Mouse (Mus musculus): ENCODE measurements at regions not wholly inside any gene's neighbourhood (a gene's known extent, or its start where the extent isn't known, plus 50 kb on each side); places are given as distances from the start of the nearest gene placed in this dataset.
"Not testable (repeated sequence)": the region's sequence is repeated elsewhere in the genome, so short reads cannot be mapped to it uniquely, and the experiment has no call there.

DNA sequence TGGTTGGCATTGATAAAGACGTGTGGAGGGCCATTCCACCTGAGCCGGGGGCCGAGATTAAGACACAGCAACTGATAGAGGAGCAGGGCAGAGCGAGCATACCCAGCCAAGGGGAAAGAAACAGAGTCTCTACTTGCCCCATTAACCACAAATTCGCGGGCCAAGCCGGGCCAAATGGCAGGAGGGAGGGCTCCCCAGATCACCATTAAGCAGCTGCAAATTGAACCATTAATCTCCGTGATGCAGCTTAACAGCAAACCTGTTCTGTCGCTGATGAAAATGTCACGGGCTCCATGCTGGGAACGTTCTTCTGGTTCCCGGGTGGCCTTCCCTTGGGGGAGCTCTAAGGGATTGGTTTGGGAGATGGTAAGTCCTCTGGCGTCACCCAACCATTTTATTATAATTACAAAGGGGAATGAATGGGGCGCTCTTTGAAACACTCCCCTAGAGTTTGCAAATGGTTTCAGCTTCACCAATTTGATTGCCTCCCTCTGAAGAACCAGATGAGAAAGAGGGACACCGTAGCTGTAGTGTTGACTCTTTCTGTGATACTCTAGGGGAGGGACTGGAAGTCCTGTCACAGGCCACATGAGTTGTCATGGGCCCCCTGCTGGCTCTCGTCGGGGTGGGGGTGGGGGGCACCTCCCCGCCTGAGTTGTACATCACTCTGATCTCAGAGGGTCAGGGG lies 124.8 kb downstream of the Enc1 start:
- Histone ChIP-seq H3K4me2 (replicated peaks) (no peak overlapping the region), H3K4me3 (no peak overlapping the region), H3K36me3 (no peaks in the 10 kb centered on the region), H3K9ac (replicated peaks) (no peak overlapping the region), H3K27ac (replicated peaks) (no peak overlapping the region), H3K4me1 (peaks cover 9% of the 10 kb centered on the region; the same call in 1 of the 2 replicates), H3K27me3 (peaks cover 16% of the 10 kb centered on the region; the same call in 1 of the 2 replicates), H3K9me3 (no peaks in the 10 kb centered on the region)
- 41% methylated on average over 18 of the region's 18 CpGs for WGBS
- ATAC-seq (ENCODE audit: low FRiP score, low read depth), result no peak

GRCm38 (mm10) chr13:97365004-97365403 lies 124.1 kb downstream of the Enc1 start:
- Histone ChIP-seq H3K27ac (replicated peaks) (no peak overlapping the region), H3K27me3 (peaks cover 16% of the 10 kb centered on the region; the same call in 1 of the 2 replicates), H3K9ac (replicated peaks) (no peak overlapping the region), H3K4me2 (replicated peaks) (no peak overlapping the region), H3K9me3 (no peaks in the 10 kb centered on the region), H3K4me1 (peaks cover 9% of the 10 kb centered on the region; the same call in 1 of the 2 replicates), H3K36me3 (no peaks in the 10 kb centered on the region), H3K4me3 (no peak overlapping the region)
- WGBS, result 77% methylated on average over 9 of the region's 9 CpGs
- no peak for ATAC-seq (ENCODE audit: low FRiP score, low read depth)

DNA sequence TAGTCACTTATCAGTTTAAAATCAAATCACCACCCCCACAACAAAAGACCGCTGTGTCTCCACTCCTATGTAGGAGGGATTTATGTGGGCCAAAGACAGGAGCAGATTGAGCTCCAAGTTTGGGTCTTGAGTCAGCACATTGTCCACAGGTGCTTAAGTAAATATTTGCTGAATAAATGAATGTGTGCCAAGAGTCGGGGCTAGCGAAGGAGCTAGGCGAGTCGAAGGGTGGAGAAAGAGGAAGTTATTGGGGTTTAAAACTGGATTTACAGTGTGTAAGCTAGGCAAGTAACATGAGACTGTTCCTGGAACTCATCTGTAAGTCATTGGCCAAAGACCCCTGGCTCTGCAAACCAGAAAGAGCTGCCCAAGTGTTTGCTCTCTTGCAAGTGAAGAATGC lies 122.9 kb downstream of the Enc1 start:
- Histone ChIP-seq H3K27ac (replicated peaks) (no peak overlapping the region), H3K4me3 (no peak overlapping the region), H3K36me3 (no peaks in the 10 kb centered on the region), H3K27me3 (peaks cover 11% of the 10 kb centered on the region; the same call in 1 of the 2 replicates), H3K4me2 (replicated peaks) (no peak overlapping the region), H3K9me3 (no peaks in the 10 kb centered on the region), H3K4me1 (peaks cover 9% of the 10 kb centered on the region; the same call in 1 of the 2 replicates), H3K9ac (replicated peaks) (no peak overlapping the region)
- ATAC-seq (ENCODE audit: low FRiP score, low read depth), result no peak
- WGBS, result 79% methylated on average over 5 of the region's 5 CpGs

- ATAC-seq (ENCODE audit: low FRiP score, low read depth), result no peak
- peaks cover 7% of the 10 kb centered on the region; the same call in 1 of the 2 replicates for H3K27me3 ChIP-seq
- no peak overlapping the region for H3K4me2 ChIP-seq (replicated peaks)
- no peak overlapping the region for H3K4me3 ChIP-seq
- no peak overlapping the region for H3K9ac ChIP-seq (replicated peaks)
- WGBS, result 98% methylated on average over 4 of the region's 4 CpGs
- no peak overlapping the region for H3K27ac ChIP-seq (replicated peaks)
- peaks cover 9% of the 10 kb centered on the region; the same call in 1 of the 2 replicates for H3K4me1 ChIP-seq
- H3K36me3 ChIP-seq, result no peaks in the 10 kb centered on the region
- H3K9me3 ChIP-seq, result no peaks in the 10 kb centered on the region
These were observed 122.3 kb downstream of the Enc1 start for GRCm38 (mm10) chr13:97363214-97363613.

- H3K4me2 ChIP-seq (replicated peaks), result no peak overlapping the region
- H3K4me1 ChIP-seq, result peaks cover 7% of the 10 kb centered on the region; the same call in 1 of the 2 replicates
- no peak for ATAC-seq (ENCODE audit: low FRiP score, low read depth)
- no peaks in the 10 kb centered on the region for H3K36me3 ChIP-seq
- 74% methylated on average over 9 of the region's 9 CpGs for WGBS
- no peak overlapping the region for H3K4me3 ChIP-seq
- H3K27me3 ChIP-seq, result peaks cover 4% of the 10 kb centered on the region; the same call in 1 of the 2 replicates
- no peak overlapping the region for H3K9ac ChIP-seq (replicated peaks)
- no peak overlapping the region for H3K27ac ChIP-seq (replicated peaks)
- H3K9me3 ChIP-seq, result no peaks in the 10 kb centered on the region
These were observed 119.6 kb downstream of the Enc1 start for GRCm38 (mm10) chr13:97360551-97360950.

DNA sequence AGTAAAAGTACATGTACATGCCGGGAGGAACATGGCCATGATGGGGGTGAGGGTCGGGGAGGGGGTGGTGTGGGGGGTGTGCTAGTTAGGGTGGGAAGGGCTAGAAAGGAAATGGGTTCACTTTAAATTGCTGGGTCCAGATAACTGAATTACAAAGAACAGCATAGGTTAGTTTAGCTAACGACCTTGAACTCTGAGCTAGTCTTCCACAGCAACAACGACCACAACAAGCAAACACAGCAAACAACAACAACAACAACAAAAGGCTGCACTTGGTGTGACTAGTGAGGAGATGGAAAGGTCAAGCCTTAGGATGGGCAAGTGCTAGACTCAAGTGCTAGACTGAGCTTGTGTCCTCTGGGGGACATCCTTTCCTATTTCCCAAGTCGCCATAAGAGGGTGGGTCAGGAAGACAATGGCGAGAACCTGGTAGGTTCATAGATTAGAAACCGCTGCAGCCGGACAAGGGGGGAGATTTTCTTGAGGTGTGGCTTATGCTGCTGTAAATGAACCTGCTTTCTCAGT lies 117.9 kb downstream of the Enc1 start:
- Histone ChIP-seq H3K4me1 (no peaks in the 10 kb centered on the region), H3K36me3 (no peaks in the 10 kb centered on the region), H3K27ac (replicated peaks) (no peak overlapping the region), H3K27me3 (no peaks in the 10 kb centered on the region), H3K4me3 (no peak overlapping the region), H3K9ac (replicated peaks) (no peak overlapping the region), H3K4me2 (replicated peaks) (no peak overlapping the region), H3K9me3 (no peaks in the 10 kb centered on the region)
- ATAC-seq (ENCODE audit: low FRiP score, low read depth), result no peak
- 83% methylated on average over 8 of the region's 8 CpGs for WGBS

GRCm38 (mm10) chr13:97358261-97358660 lies 117.4 kb downstream of the Enc1 start:
- H3K9ac ChIP-seq (replicated peaks), result no peak overlapping the region
- no peak overlapping the region for H3K4me3 ChIP-seq
- H3K27ac ChIP-seq (replicated peaks), result no peak overlapping the region
- no peak for ATAC-seq (ENCODE audit: low FRiP score, low read depth)
- no peaks in the 10 kb centered on the region for H3K4me1 ChIP-seq
- H3K4me2 ChIP-seq (replicated peaks), result no peak overlapping the region
- H3K9me3 ChIP-seq, result no peaks in the 10 kb centered on the region
- H3K27me3 ChIP-seq, result no peaks in the 10 kb centered on the region
- H3K36me3 ChIP-seq, result no peaks in the 10 kb centered on the region
- WGBS, result 66% methylated on average over 6 of the region's 6 CpGs

DNA sequence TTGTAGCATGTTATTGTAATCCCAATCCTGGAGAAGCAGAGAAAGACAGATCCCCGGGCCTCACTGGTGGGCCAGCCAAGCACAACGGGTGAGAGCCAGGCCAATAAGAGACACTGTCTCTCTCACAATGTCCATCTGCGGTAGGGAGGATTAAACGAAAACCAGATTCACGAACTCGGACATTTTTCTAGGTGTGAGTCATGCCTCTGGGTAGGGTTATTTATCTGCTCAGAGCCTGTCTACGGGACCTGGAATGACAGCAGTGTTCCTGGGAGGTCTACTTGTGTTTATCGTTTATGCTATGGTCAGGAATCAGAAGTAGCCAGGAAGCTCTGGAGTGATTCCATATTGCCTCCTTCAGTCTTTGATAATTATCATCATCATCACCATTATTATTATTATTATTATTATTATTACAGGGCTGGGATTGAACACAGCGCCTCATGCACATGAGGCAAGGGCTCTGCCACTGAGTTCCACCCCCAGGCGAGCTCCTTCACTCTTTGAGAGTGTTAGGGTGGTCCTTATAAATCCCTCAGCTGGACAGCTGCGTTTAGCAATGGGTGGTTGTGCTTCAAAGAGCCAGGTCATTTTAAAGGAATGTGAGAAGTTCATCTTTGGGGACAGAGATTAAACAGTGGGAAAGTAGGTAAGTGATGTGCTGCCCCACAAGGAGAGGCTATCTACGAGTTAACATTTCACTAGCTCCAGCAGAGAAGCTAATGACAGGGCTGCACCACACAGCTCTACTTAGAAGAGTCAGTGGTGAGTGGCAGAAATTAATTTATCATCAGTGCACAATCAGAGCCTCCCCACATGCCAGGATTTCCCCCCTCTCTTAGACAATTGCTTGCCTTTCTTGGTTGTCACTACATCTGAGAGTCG lies 116.3 kb downstream of the Enc1 start:
- ATAC-seq (ENCODE audit: low FRiP score, low read depth), result no peak
- H3K27me3 ChIP-seq, result no peaks in the 10 kb centered on the region
- WGBS, result 57% methylated on average over 13 of the region's 13 CpGs
- H3K4me2 ChIP-seq (replicated peaks), result no peak overlapping the region
- no peaks in the 10 kb centered on the region for H3K36me3 ChIP-seq
- no peaks in the 10 kb centered on the region for H3K4me1 ChIP-seq
- no peak overlapping the region for H3K4me3 ChIP-seq
- H3K9me3 ChIP-seq, result no peaks in the 10 kb centered on the region
- no peak overlapping the region for H3K27ac ChIP-seq (replicated peaks)
- H3K9ac ChIP-seq (replicated peaks), result no peak overlapping the region

GRCm38 (mm10) chr13:97355411-97355810 lies 114.5 kb downstream of the Enc1 start:
- not testable (repeated sequence) for H3K27ac ChIP-seq (replicated peaks); H3K4me2 ChIP-seq (replicated peaks); H3K4me3 ChIP-seq; ATAC-seq (ENCODE audit: low FRiP score, low read depth); H3K9me3 ChIP-seq; H3K4me1 ChIP-seq; H3K36me3 ChIP-seq; H3K9ac ChIP-seq (replicated peaks); H3K27me3 ChIP-seq
- WGBS, result 95% methylated on average over 6 of the region's 6 CpGs

GRCm38 (mm10) chr13:97347696-97348095 lies 106.8 kb downstream of the Enc1 start:
- no peaks in the 10 kb centered on the region for H3K4me1 ChIP-seq
- H3K9me3 ChIP-seq, result no peaks in the 10 kb centered on the region
- H3K36me3 ChIP-seq, result no peaks in the 10 kb centered on the region
- H3K9ac ChIP-seq (replicated peaks), result no peak overlapping the region
- no peak overlapping the region for H3K4me2 ChIP-seq (replicated peaks)
- no peaks in the 10 kb centered on the region for H3K27me3 ChIP-seq
- no peak overlapping the region for H3K27ac ChIP-seq (replicated peaks)
- ATAC-seq (ENCODE audit: low FRiP score, low read depth), result no peak
- 93% methylated on average over 7 of the region's 7 CpGs for WGBS
- no peak overlapping the region for H3K4me3 ChIP-seq

DNA sequence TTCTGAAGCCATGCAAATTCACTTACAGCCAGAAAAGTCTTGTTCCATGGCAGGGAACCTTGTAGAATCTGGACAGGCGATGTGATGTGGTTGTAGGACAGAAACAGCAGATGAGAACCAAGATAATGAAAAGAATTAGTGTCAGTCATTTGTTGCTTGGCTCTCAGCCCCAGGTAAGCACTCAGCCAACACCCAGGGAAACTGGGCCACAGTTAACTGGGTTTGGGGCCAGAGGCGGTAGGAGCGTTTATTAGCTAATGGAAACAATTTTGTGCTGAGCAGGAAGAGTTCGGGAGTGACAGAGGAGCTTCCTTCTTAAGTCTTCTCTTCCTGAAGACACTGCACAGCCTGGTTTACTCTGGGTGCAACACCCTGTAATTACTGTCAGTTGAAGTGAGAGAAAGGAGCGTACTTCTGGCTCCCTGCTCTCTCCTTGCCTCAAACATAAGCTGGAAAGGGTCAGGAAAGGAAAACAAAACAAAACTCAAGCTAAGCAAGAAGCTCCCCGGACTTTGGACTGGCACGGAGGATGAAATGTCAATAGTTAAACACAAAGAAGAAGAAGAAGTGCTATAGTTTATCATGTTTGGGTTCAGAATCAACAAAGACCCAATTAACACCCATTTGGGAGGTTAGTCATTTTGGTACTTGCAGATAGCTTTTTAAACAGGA lies 100.4 kb downstream of the Enc1 start:
- Histone ChIP-seq H3K9ac (replicated peaks) (no peak overlapping the region), H3K4me2 (replicated peaks) (no peak overlapping the region), H3K9me3 (no peaks in the 10 kb centered on the region), H3K27me3 (no peaks in the 10 kb centered on the region), H3K4me3 (no peak overlapping the region), H3K36me3 (no peaks in the 10 kb centered on the region), H3K4me1 (peaks cover 11% of the 10 kb centered on the region; the same call in 1 of the 2 replicates), H3K27ac (replicated peaks) (no peak overlapping the region)
- ATAC-seq (ENCODE audit: low FRiP score, low read depth), result no peak
- WGBS, result 75% methylated on average over 7 of the region's 7 CpGs
